Mouse (Mus musculus) lung, postnatal 0 days (tissue): ENCODE results near the gene Chic1. TPM values are rescaled to one million over a fixed set of nuclear protein-coding genes. Genes with fewer than 3 reads are reported as not detected.
A peak's percentile ranks its signal among the peaks of the same experiment; 100 is the strongest.

Experiments
- ATAC-seq: fragments of 200-750 bp; cut with Nextera tagmentation; 2 replicates; pipeline ENCODE4 v1.8.0; 2017; ENCODE audit warnings: moderate library complexity
- DNase-seq: peaks from one replicate; pipeline ENCODE4 v3.0.0-alpha.2; 2016; ENCODE audit warnings: low spot score
- H3K27ac ChIP-seq: fragments of 300-500 bp; sonication (generic); 2 replicates; pipeline ENCODE4 v1.5.1; 2014; ENCODE audit warnings: antibody characterized with exemption, mild to moderate bottlenecking, low read length, mixed read lengths
- H3K27me3 ChIP-seq: fragments of 300-500 bp; sonication (generic); replicated peaks from 2 replicates; pipeline ENCODE4 v1.6.1; 2014; ENCODE audit warnings: low read length, mixed read lengths; ENCODE audit not compliant: insufficient read depth
- H3K36me3 ChIP-seq: fragments of 300-500 bp; sonication (generic); 2 replicates; pipeline ENCODE4 v1.6.1; 2014; ENCODE audit warnings: low read length, mixed read lengths; ENCODE audit not compliant: insufficient read depth
- H3K4me1 ChIP-seq: fragments of 300-500 bp; sonication (generic); 2 replicates; pipeline ENCODE4 v1.6.1; 2014; ENCODE audit warnings: antibody characterized with exemption, low read depth, low read length, mixed read lengths; ENCODE audit not compliant: insufficient read depth
- H3K4me2 ChIP-seq: fragments of 300-500 bp; sonication (generic); replicated peaks from 2 replicates; pipeline ENCODE4 v1.6.1; 2014; ENCODE audit warnings: low read depth, mild to moderate bottlenecking, low read length, moderate library complexity, mixed read lengths
- H3K4me3 ChIP-seq: fragments of 300-500 bp; sonication (generic); 2 replicates; pipeline ENCODE4 v1.5.1; 2014; ENCODE audit warnings: low read depth, low read length
- H3K9ac ChIP-seq: fragments of 300-500 bp; sonication (generic); replicated peaks from 2 replicates; pipeline ENCODE4 v1.6.1; 2014; ENCODE audit warnings: low read depth, mild to moderate bottlenecking
- H3K9me3 ChIP-seq: fragments of 300-500 bp; sonication (generic); 2 replicates; pipeline ENCODE4 v1.6.1; 2016; ENCODE audit warnings: low read length, mixed read lengths
- CTCF ChIP-seq: IDR thresholded peaks from 2 replicates; pipeline ENCODE4 v1.5.1; 2016; ENCODE audit warnings: antibody characterized with exemption, mild to moderate bottlenecking
- EP300 ChIP-seq: IDR thresholded peaks from 2 replicates; pipeline ENCODE4 v1.6.1; 2016; ENCODE audit warnings: antibody characterized with exemption, mild to moderate bottlenecking, control low read depth
- WGBS: fragments of 180-500 bp; shearing (Covaris S2); extraction: QIAGEN DNeasy Blood & Tissue Kit; methylation state at CpG from one replicate; pipeline ENCODE4 v1.1.7; 2014; 5-methylcytosine and 5-hydroxymethylcytosine counted together
- polyA plus RNA-seq: library from polyadenylated mRNA; unstranded; fragments of >200 nt; fragmentation: Nextera tagmentation; extraction: Ambion mirVana; gene quantifications from 2 replicates; pipeline ENCODE4 v1.2.1, GENCODE M21; 2015

The Chic1 gene
- polyA plus RNA-seq, 1 experiment from 2014 or later, result 0.66 TPM

- no peaks in the 10 kb centered on the region; the same call in 1 of the 2 replicates for H3K27me3 ChIP-seq
- no peak overlapping the region for H3K9ac ChIP-seq
- H3K4me3 ChIP-seq, result no peak overlapping the region
- WGBS, result 56% methylated on average over 2 of the region's 2 CpGs
- H3K4me1 ChIP-seq, result no peaks in the 10 kb centered on the region
- no peaks in the 10 kb centered on the region for H3K9me3 ChIP-seq
- TF ChIP-seq CTCF, result peak; percentile 49
- TF ChIP-seq EP300, result no peak
- H3K36me3 ChIP-seq, result no peaks in the 10 kb centered on the region
- H3K4me2 ChIP-seq, result no peak overlapping the region
- no peak for DNase-seq
- no peak for ATAC-seq
- H3K27ac ChIP-seq, result no peak overlapping the region
These were observed 14.9 kb downstream of the Chic1 start for GRCm38 (mm10) chrX:103371221-103371620.

- Histone ChIP-seq H3K4me3 (no peak overlapping the region), H3K9ac (no peak overlapping the region), H3K27ac (no peak overlapping the region), H3K9me3 (no peaks in the 10 kb centered on the region), H3K4me1 (no peaks in the 10 kb centered on the region), H3K27me3 (no peaks in the 10 kb centered on the region; the same call in 1 of the 2 replicates), H3K4me2 (no peak overlapping the region), H3K36me3 (no peaks in the 10 kb centered on the region)
- ATAC-seq, result peak; percentile 30; the same call in 1 of the 2 replicates
- peak; percentile 25 for DNase-seq
- TF ChIP-seq CTCF (peak; percentile 59), EP300 (no peak)
- 33% methylated on average over 2 of the region's 2 CpGs for WGBS
These were observed 15.4 kb downstream of the Chic1 start for GRCm38 (mm10) chrX:103371627-103372026.

- ATAC-seq (no peak), DNase-seq (peak; percentile 36)
- Histone ChIP-seq H3K9me3 (no peaks in the 10 kb centered on the region), H3K4me2 (no peak overlapping the region), H3K36me3 (no peaks in the 10 kb centered on the region), H3K9ac (no peak overlapping the region), H3K4me3 (no peak overlapping the region), H3K4me1 (no peaks in the 10 kb centered on the region), H3K27me3 (no peaks in the 10 kb centered on the region), H3K27ac (no peak overlapping the region)
- WGBS, result 62% methylated on average over 5 of the region's 5 CpGs
- no peak for TF ChIP-seq EP300
- TF ChIP-seq CTCF, result peak; percentile 60
These were observed 18.0 kb downstream of the Chic1 start for GRCm38 (mm10) chrX:103374250-103374649.

GRCm38 (mm10) chrX:103384528-103384927 lies 28.3 kb downstream of the Chic1 start:
- no peak for DNase-seq
- Histone ChIP-seq H3K27ac (no peak overlapping the region), H3K4me1 (no peaks in the 10 kb centered on the region), H3K4me3 (no peak overlapping the region), H3K27me3 (0 out of 2 replicates have a peak, but pooled peaks cover 3% of the 10 kb centered on the region), H3K36me3 (no peaks in the 10 kb centered on the region), H3K9ac (no peak overlapping the region), H3K4me2 (no peak overlapping the region), H3K9me3 (no peaks in the 10 kb centered on the region)
- ATAC-seq, result no peak
- TF ChIP-seq EP300 (no peak), CTCF (peak; percentile 34; the same call in 1 of the 2 replicates)
- WGBS, result 80% methylated on average over 3 of the region's 3 CpGs

GRCm38 (mm10) chrX:103388131-103388530 lies 31.9 kb downstream of the Chic1 start:
- 70% methylated on average over 3 of the region's 3 CpGs for WGBS
- H3K27me3 ChIP-seq, result 0 out of 2 replicates have a peak, but pooled peaks cover 3% of the 10 kb centered on the region
- H3K9ac ChIP-seq, result no peak overlapping the region
- no peak for TF ChIP-seq CTCF
- TF ChIP-seq EP300, result no peak
- no peaks in the 10 kb centered on the region for H3K36me3 ChIP-seq
- ATAC-seq (no peak), DNase-seq (no peak)
- no peak overlapping the region for H3K4me2 ChIP-seq
- H3K4me3 ChIP-seq, result no peak overlapping the region
- no peak overlapping the region for H3K27ac ChIP-seq
- H3K4me1 ChIP-seq, result no peaks in the 10 kb centered on the region
- H3K9me3 ChIP-seq, result no peaks in the 10 kb centered on the region

GRCm38 (mm10) chrX:103393841-103394240 lies 37.6 kb downstream of the Chic1 start:
- TF ChIP-seq CTCF, result no peak
- no peak for TF ChIP-seq EP300
- 0 out of 2 replicates have a peak, but pooled peaks cover under 1% of the 10 kb centered on the region for H3K27me3 ChIP-seq

GRCm38 (mm10) chrX:103405021-103405420 lies 48.7 kb downstream of the Chic1 start:
- no peak for DNase-seq

More at GRCm38 (mm10) chrX:103393841-103394240, 37.6 kb downstream of the Chic1 start:
- Histone ChIP-seq H3K4me2 (no peak overlapping the region), H3K36me3 (no peaks in the 10 kb centered on the region), H3K27ac (no peak overlapping the region), H3K9ac (no peak overlapping the region), H3K4me3 (no peak overlapping the region), H3K9me3 (no peaks in the 10 kb centered on the region), H3K4me1 (no peaks in the 10 kb centered on the region)
- DNase-seq (no peak), ATAC-seq (no peak)
- 68% methylated on average over 1 of the region's 1 CpGs for WGBS

More at GRCm38 (mm10) chrX:103405021-103405420, 48.7 kb downstream of the Chic1 start:
- H3K27ac ChIP-seq, result no peak overlapping the region
- H3K27me3 ChIP-seq, result no peaks in the 10 kb centered on the region
- no peak for ATAC-seq
- H3K9me3 ChIP-seq, result no peaks in the 10 kb centered on the region
- no peak overlapping the region for H3K4me2 ChIP-seq
- 50% methylated on average over 5 of the region's 13 CpGs for WGBS
- H3K4me1 ChIP-seq, result no peaks in the 10 kb centered on the region
- H3K4me3 ChIP-seq, result no peak overlapping the region
- TF ChIP-seq CTCF (no peak), EP300 (no peak)
- H3K36me3 ChIP-seq, result no peaks in the 10 kb centered on the region
- H3K9ac ChIP-seq, result no peak overlapping the region
